Mouse (Mus musculus) cerebellum, adult 11 months (tissue): ENCODE results near the gene Rgs13.

ENCODE experiments used
- DNase-seq: peaks from one replicate; pipeline ENCODE4 v3.0.0; 2022

Gene Rgs13

DNA sequence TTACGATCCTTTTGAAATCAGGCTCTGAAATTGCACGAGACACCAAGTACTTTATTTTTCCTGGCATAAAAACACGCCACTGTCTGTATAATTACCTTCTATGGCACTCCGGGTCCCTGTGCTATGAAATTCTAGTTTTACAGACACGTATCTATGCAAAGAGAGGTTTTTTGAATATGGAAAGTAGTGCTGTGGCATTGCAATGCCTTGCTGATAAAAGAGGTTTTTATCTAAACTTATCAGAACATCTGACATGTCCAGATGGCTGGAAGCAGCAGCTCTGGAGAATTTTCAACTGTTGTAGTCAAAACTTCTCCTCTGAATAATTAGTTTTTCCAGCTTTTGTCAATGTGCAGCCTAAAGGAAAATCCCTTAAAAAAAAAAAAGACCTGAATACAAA is at the start of gene Rgs13:
TSS of gene Rgs13 (minus strand) at position 207 of the 400 bp plus-strand sequence.
- no peak for DNase-seq

DNA sequence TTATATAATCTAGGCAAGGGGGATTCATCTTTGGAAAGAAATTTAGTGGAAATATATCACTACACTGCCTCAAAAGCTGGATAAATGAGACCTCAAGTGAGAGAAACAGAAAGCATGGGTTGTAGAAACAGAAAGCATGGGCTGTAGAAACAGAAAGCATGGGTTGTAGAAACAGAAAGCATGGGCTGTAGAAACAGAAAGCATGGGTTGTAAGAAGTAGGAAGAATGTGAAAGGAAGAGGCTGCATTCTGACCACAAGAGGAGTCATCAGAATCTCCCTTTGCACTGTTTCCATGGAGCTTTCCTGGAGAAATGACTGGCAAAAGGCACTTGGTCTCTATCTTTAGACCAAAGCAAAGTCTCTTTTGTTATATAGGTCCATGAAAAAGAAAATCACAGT is 38.1 kb upstream of the Rgs13 start:
- no peak for DNase-seq

DNA sequence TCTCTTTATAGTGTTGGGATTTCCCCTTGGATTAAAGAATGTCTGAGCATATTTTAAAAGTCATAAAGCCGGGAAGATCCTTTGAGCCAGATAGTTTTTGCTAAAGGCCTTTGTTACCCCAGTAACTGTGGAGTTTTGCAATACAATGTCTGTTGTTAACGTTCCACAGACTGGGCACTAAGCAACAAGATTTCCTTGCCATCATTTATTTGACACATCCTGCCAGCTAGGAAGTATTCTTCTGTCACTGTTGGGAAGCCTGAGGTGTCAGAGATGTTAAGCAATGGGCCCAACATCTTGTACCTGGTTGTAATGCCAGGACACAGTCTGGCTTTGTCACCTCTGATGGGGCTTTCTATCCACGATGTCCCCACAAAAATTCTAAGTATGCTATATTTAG is 33.7 kb upstream of the Rgs13 start:
- no peak for DNase-seq

DNA sequence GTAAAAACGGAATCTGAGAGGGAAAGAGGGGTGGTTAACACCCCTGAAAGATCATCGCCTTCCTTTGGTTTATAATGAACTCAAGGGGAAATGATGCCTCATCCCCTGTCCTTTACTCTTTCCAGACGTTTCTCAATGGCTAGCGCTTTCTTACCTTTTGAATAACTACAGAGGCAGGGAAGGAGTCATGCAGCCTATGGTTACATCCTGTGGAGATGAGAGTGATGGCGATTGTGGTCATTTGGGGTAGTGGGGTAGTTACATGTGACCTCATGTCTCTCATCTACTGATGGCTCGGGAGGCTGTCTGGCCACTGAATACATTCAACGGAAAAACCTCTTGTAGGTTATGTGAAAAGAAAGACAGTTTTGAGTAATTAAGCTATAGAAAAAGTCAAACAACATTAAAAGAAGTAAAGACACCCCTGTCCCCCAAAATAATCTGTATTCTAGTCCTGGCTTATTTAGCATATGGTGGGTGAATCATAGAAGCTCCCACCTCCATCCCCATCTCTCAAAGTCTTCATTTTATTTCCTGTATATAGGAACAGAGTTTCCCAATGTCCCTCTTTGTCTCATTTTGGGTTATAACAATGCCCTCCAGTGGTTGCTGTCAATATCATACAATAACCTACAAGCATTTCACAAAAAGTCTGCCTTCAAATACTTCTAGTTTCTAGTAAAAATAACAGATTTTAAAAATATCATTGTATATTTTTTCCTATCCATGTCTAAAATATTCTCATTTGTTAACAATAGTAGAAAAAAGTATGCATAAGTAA is 29.3 kb upstream of the Rgs13 start:
- no peak for DNase-seq

DNA sequence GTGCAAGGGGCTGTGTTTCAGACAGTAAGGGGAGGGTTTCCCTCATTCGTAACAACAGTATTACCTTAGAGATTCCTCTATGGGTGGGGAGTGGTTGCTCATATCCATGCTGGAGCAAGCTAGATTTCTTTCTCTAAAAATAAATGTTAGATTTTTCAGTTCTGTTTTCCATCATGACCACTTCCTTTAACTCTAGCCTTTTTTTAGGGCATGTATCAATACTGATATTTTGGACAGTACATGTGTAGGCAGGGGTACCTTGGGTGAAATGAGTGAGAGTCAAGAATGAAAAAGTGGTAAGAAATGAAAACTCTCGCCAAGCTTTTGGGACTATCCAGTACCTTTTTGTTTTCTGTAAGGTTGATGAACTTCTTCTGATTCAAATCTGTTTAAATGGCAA is 27.6 kb upstream of the Rgs13 start:
- DNase-seq: no peak

DNA sequence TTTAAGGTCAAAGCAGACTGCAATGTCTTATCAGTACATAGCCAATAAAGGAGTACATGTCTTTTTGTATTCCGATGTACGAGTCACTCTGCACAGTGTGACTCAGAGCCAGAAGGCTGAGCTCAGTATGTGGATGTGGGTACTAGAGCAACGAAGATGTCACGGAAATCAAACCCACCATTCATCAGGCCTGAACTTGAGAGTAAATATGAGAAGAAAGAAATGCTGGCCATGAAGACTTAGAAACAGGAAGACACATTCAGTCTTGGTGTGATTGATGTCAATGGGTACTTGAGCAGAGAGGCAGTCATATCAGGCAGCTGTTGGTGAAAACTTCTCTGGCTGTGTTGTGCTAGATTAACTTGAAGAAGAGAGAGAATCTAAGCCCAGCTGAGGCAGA is 25.8 kb upstream of the Rgs13 start:
- DNase-seq: no peak

DNA sequence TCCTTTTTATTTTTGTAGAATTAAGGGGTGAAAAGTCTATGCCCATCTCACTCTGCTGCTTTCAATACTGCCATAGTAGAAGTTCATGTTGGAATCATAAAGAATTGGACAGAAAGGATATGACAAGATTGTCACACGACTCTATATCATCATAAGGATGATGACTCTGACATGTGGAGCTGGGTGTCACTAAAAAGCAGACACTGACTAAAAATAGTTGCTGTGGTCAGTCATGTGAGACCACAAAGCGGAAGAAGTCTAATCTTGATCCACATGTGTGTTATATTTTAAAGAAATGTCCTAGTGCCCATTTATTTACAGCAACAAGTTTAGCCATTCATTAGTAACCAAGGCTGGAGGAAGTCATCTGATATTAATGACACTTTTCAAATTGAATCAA is 23.3 kb upstream of the Rgs13 start:
- no peak for DNase-seq

DNA sequence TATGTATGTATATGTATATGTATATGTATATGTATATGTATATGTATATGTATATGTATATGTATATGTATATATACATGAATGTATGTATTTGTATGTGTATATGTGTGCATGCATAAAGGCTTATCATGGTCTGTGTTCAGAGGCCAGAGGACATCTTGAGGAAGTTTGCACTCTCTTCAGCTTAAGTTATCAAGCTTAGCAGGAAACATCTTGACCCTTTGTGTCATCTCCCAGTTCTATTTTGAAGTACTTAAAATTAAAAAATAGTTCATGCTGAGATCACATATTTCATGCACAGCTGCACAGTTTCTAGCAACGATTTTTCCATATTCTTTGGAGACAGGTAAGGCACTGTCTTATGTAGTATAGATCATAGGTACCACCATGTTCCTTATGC is 22.4 kb upstream of the Rgs13 start:
- DNase-seq: no peak

DNA sequence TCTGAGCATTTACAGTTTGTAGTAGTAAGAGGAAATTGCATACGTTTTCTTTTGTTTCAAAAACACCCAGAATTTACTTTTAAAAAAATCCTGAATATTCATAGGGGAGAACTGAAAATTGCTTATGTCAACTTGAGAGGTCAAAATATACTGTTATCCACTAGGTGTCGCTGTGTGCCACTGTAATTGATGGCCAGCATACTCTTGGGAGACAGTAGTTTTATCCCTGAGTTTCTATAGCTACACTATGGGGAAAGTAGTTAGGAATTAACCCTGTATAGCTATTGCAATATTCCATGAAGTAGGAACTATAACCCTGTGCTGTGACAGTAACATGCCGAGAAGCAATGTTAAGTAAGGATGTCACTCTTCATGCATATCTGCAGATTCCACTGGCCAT is 20.5 kb upstream of the Rgs13 start:
- DNase-seq: no peak

DNA sequence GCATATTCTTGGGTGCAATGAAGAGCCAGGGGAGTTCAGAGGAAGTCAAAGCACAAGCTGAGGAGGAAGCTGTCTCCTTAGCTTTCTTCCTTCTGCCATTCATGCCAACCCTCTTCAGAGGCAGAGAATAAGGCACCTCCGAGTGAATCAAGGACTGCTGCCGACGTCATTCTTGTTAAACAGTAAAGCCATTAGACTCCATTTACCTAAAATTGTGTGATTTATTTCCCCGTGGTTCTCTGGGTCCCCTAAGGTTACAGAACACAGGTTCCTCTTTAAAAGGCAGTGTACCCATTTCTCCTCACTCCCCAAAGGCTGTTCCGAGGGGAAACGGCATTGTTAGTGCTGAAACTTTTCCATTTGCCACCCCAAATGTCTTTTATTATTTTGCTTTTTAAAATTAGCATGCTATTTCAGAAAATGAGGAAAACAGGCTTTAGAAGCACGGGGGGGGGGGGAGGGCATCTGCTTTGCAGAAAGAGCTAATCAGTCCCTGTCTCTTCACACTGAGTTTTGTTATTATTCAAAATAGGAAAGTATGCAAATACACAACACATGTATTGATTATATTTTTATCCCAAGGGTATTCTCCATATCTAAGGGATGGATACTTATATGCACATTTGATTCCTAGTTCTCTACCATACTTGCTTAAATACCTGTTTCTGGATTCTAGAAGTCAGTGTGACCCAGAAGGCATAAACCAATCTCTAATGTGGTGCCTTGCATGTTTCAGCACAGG is 9.7 kb upstream of the Rgs13 start:
- no peak for DNase-seq

DNA sequence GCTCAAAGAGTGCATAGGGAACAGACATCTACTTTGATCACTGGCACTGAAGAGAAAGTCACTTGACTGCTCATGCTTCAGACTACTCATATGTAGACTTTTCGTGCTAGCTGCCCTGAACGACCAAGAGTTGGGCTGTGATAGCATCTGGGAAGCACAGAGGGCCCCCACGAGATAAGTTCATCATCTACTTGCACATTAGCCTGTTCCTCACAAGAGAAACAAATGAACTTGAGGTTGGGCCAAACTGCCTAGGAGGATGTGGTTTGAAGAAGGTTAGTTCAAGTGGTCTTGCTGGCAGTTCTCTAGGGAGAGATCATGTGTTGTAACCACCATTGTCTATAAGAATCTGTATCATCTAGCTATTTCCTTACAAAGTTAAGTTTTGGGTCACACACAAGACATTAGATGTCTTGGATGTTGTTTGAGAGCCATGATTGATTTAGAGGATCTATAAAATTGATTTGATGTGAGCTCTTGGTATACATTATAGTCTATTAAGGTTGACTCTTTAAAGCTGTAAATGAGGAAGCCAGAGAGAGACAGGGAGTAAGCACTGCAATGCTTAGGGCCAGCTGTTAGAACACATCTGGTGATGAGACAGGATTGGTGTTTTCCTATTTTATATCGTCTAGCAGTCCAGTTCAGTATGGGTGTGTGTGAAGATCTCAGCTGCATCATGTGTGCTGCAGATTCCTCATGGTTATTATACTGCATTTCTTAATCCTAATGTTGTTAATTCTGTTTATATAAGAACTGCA is 8.0 kb upstream of the Rgs13 start:
- no peak for DNase-seq

DNA sequence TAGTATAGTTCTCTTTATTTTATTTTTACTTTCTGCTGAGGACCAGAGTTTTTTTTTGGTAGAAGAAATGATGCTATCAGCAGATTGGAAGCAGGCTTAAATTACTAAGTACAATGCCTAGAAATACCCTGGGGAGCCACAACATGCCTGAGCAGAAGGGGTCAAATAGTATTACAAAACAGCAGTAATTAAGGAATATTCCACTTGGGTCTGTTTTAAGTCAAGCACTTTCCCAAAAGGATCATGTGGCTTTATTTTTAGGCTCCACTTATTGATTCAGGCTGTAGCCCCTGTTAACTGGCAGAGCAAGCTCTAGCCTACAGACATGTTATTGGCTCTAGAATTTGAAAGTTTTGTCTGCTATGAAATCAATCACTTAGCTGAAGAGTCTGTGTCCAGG is 6.5 kb upstream of the Rgs13 start:
- DNase-seq: no peak

DNA sequence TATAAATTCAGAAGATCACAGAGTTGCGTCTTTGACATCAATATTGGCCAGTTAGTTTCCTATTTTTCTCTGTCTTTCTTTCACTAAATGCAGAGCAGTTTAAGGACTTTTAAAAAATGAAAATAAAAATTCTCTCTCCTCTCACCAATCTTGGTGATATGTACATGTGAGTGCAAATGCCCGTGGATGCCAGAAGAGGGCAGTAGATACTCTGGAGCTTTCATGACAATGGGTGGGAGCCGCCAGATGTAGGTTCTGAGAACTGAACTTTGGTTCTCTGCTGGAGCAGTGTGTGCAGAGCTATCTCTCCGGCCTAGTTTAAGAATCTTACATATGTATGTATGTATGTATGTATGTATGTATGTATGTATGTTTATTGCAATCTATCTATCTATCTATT is 2.4 kb upstream of the Rgs13 start:
- DNase-seq: no peak

DNA sequence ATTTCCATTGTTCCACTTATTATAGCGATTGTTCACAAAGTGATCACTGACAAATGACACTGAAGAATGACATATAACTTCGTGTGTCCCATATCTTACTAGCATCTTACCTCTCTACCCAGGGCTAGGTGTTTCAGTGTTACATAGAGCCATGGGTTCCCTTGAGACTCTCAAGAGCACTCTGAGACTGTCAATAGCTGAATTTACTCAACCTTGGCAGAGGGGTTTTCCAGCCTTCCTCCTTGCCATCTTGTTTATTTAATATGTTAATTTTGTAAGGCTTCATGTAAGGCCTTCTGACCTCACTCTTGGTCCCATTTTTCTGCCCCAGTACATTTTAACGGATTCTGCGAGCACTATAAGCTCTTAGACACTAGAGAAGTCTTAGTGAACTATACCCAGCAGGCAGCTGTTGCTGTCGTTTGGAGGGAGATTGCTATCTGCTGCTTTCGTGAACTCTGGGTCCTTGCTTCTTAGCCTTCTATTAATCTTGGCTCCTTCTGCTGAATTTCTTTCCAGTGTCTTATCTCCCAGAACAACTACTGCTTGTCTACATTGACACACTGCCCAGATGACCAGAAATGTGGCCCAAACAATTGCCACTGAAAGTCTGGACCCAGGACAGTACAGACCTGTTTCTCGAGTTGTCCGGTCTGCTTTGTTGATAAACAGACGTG is 1.2 kb upstream of the Rgs13 start:
- no peak for DNase-seq

DNA sequence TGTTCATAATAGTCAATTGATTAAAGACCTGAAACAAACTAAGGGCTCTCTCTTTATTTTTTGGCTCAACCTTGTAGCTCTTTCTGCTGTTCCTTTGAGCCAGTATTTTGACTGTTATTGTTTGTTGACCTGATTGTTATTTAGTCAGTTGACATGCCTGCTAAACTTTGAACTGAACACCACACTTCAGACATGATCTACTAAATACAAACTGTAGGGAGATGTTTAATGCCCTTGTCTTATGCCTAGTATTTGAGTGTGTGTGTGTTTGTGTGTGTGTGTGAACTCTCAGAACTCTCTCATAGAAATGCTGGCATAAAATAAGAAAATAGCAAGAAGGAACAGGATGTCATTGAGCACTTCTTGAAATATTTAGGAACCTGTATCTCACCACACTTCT is 448 bp upstream of the Rgs13 start:
- no peak for DNase-seq

DNA sequence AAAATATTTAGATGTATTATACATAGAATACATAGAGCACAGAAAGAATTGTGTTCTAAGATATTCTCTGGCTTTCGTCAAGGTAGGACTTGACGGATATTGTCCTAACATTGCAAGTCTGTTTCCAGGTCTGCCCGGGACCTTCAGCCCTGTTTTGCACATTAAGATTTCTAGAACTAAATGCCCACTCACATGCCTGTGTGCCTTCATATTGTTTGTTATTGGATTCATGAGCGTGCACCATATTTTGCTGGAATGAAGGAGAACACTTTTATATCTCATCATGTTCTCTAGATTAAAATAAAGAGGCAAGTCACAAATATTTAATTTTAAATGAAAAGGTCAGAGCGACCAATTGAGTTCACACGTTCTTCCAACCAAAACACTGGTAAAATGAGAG is 2.4 kb downstream of the Rgs13 start:
- no peak for DNase-seq

DNA sequence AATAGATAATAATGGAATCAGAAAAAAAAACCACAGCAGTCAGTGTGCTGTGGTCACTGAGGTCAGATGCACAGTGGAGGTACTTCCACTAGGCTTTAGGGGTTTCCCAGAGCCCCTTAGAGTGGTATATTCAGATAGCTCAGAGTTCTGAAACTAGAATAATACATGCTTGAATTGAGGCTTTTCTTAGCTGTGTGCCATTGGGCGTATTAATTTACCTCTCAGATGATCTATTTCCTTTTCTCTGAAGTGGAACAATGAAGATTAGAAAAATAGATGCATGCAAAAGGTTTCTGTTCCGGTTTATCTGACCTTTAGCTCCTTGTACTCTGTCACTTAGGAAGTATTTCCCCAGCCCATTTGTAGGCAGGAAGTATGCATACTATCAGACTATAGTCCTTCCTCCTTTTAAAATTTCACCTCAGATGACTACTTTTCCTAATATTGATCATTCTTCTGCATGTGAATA is 3.6 kb downstream of the Rgs13 start:
- DNase-seq: no peak

DNA sequence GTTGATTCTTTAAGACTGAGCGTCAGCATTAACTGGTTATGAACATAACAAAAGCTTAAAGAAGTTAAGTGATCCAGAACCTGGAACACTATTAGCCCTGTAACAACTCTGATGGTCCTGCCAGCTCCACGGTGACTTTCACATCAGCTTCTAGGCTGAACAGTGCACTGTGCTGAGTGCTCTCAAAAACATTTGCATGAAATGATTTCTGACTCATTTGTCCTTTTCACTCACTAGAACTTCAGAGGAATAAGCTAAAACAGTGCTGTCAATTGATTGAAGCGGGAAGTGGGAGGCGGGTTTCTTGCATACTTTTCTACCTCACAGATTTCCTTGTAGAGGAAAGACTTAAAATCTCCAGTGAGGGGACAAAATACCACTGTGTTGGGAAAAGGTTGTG is 8.3 kb downstream of the Rgs13 start:
- DNase-seq: no peak

DNA sequence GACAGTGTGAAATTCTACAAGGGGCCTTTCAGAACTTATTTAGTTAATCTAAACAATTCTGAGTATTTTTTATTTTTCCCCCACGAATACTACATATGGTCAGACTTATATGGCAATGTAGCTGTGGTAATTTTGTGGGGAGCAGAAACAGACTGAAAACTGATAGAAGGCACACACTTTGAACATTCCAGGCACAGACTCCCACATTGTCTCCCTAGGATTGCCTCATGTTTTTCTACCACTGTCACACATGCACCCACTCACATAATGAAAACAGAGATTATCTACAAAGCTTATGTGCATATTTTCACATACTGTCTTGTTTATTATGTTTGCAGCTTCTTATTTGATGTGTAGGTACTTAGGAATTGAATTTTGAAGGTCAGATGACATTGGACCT is 9.4 kb downstream of the Rgs13 start:
- no peak for DNase-seq

DNA sequence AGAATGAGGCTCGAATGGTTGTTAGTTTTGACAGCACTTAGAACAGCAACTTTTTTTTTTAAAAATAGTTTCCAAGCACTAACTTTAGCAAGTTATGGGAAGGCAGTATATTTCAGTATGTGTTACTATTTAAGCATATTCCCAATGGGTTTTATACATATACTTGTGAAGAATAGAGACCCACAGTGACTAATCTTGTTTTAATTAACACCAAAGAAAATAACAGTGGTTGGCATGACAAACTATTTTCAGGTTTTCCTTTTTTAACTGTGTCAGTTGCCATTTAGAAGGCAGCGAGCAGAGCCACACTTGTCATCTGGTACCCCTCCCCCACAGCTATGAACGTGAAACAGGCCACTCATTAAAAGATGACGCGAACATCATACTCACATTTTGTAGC is 10.3 kb downstream of the Rgs13 start:
- no peak for DNase-seq

DNA sequence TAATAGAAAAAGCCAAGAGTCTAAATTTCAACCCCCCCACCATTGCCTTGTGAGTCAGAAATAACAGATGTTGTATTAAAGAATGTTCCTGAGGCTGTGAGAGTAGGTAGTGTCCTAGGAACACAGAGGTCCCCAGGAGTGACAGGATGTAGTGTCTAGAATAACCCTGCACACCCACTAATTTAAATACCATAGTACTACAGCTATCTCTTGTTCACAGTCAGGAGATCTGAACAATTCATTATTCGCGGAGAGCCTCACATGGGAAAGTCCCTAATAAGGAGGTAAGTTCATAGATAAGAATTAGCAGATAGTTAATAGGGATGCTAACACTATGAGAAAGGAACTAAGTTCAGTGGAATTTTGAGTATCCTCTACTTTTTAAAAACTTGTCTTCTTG is 10.9 kb downstream of the Rgs13 start:
- DNase-seq: no peak

DNA sequence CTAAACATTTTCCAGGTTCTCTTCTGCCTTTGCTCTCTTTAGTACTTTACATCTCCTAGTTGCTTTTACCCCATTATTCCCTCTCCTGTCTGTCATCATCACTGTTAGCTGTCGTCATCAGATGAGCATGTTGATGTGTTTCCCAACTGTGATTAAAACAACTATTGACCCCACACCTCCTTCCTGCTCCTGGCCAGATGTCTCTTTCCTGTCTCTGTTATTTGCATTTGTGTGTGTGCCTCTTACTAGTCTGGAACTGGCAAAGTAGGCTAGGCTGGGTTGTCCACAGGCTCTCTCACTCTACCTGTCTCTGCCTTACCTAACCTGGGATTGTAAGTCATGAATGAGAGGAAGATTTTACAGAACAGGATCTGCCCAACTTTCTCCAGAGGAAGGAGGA is 24.6 kb downstream of the Rgs13 start:
- DNase-seq: no peak

DNA sequence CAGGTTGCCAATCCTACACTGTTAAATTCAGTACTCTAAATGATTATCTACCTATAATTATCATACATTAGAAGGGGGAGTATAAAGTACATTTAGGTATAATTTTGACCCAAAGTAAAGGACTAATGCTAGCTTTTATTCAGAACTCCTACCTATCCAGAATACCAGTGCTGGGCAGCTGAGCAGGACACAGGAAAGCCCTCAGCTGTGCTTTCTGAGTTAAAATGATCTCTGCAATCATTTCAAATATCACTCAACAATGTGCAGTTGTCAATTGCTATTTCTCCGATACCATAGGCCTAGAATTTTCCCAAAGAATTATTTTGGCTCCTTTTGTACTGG is 25.0 kb downstream of the Rgs13 start:
- no peak for DNase-seq
